Mouse (Mus musculus) urinary bladder, adult 2 months (tissue): Measurements from ENCODE around the gene Appl1. TPM values are rescaled to one million over a fixed set of nuclear protein-coding genes. Genes with fewer than 3 reads are reported as not detected.

Experiments
- polyA plus RNA-seq: library from polyadenylated mRNA; depleted of rRNA; stranded (reverse); fragments of >200 nt; gene quantifications from 2 replicates; pipeline ENCODE4 v1.2.3, GENCODE M21; 2012; rRNA removed

Appl1 gene
- polyA plus RNA-seq, 1 experiment: 14.3 TPM

Other genes with a start within 250 kb of the Appl1 start
- gene Asb14, start 76.7 kb downstream of the Appl1 start, polyA plus RNA-seq: not detected in 2 replicates
- 0.15 and 0.21 TPM in 2 replicates for gene Hesx1, start 23.2 kb upstream of the Appl1 start, polyA plus RNA-seq
- gene Il17rd, start 67.7 kb upstream of the Appl1 start, polyA plus RNA-seq: 6.3 and 7.1 TPM in 2 replicates
- 30.4 and 36.6 TPM in 2 replicates for gene Arhgef3, start 143.7 kb upstream of the Appl1 start, polyA plus RNA-seq